Mouse (Mus musculus) cerebellum, adult 11-12 months (tissue): ENCODE results near the gene Brd1.
"Not testable (repeated sequence)": the region's sequence is repeated elsewhere in the genome, so short reads cannot be mapped to it uniquely, and the experiment has no call there.

Experiments
- DNase-seq: peaks from one replicate; pipeline ENCODE4 v3.0.0; 2022

Brd1 gene

DNA sequence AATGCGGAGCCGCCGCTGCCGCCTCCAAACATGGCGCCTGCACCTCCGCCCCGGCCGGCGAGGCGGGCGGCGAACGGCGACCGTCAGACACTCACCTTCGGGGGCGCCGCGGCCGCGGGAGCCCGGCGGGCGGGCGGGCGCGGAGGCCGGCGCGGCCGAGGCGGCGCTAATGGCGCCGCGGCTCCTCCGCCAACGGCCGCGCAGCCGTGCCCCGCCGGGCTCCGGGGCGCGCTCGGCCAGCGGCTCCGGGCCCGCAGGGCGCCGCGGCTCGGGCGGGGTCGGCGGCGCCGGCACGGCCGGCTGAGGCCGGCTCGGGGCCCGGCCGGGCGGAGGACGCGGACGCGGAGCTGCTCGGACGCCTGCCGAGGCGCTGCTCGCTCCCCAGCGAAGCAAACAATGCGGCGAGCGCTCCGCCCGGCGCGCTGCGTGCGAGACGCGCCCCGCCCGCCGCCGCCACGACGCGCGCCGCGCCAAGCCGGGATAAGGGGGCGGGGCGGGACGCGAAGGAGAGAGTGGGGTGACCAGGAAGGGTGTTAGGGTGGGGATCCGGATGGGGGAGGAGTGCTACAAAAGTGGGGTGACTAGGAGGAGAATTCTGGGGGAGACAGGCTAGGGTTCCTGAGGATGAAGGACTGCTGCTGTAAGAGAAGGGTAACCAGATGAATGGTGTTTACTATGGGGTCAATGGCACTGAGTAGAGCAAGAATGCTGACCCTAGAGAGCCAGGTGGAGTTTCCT, at the start of gene Brd1:
Gene Brd1 (minus strand): TSS at position 400 of the 738 bp plus-strand sequence.
- DNase-seq = peak; percentile 86

DNA sequence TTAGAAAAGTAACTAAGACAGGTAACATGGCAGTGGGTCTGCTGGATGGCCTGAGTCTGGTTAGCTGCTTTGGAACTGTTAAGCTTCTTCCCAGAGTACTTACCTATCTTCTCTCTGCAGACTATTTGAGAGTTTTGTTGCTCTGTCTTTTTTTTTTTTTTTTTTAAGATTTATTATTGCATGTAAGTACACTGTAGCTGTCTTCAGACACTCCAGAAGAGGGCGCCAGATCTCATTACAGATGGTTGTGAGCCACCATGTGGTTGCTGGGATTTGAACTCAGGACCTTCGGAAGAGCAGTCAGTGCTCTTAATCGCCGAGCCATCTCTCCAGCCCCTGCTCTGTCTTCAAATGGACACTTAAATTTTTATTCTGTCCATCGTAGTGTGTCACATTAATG, 40.6 kb upstream of the Brd1 start:
- DNase-seq = not testable (repeated sequence)

DNA sequence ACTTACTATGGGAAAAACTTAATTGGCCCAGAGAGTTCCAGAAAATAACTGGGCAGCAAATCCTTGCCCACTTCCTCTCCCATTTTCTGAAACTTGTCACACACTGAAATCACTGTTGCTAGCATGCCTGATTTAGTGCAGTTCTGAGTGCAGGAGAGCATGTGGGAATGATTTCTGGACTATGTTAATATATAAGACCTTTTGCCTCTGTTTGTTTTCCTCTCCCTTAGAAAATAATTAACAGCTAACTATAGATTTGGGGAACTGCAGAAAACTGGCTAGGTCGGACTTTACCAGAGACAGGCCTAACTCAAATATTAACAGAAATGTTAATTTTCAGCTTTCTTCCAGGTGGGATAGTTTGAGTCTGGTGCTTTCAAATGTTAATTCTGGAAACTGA, 34.5 kb upstream of the Brd1 start:
- no peak for DNase-seq

- not testable (repeated sequence) for DNase-seq
Measured at GRCm38 (mm10) chr15:88766139-88766538, 32.1 kb upstream of the Brd1 start.

DNA sequence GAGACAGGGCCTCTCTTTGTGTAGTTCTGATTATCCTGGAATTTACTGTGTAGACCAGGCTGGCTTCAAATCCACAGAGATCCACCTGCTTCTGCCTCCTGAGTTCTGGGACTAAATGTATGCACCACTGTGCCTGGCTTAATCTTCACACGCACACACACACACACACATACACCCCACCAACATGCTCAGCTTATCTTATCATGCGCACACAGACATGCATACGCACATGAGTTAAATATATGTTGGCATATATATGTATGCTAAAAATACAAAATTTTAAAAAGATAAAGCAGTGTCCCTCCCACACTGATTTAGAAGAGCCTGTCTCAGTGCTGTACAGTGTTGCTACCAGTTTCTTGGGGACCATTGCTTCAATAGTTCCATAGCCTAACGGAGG, 27.5 kb upstream of the Brd1 start:
- no peak for DNase-seq

- DNase-seq = no peak
Measured at GRCm38 (mm10) chr15:88758061-88758460, 24.0 kb upstream of the Brd1 start.

- DNase-seq = no peak
Measured at GRCm38 (mm10) chr15:88755761-88756160, 21.7 kb upstream of the Brd1 start.

DNA sequence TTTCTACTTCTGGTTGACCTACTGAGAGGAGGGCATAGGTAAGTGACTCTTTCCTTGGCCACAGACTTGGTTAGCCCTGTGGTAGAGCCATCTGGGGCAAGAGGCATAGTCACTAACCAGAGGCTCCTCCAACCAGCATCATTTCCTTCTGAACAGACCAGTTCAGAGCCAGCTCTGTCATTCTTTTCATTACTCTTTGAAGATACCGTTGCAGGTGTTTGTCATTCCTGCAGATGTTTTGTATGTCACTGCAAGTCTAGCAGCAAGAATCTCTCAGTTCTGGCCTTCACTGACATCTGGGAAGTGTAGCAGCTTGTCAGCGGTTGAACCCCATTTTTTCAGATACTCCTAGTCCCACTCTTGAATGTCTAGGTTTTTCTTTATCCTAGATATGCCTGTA, 20.9 kb upstream of the Brd1 start:
- no peak for DNase-seq

DNA sequence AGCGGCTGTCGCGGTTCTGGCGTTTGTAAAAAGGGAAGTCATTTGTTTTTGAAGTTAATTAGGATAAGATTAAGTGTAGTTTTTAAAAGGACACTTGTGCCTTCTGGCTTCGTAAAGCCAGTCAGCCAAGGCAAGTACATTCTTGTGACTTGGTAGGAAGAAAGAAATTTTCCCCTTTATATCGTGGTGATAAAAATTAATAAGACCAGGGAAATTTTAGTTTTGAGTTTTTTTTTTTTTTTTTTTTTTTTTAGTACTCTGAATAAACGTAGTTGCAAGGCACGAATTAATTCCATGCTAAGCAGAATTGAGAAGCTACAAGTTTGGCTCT, 18.3 kb upstream of the Brd1 start:
- DNase-seq = no peak

GRCm38 (mm10) chr15:88751564-88752402, 17.8 kb upstream of the Brd1 start, which contains the start of gene Zbed4:
Zbed4 (plus strand) TSS chr15:88751660.
- no peak for DNase-seq

DNA sequence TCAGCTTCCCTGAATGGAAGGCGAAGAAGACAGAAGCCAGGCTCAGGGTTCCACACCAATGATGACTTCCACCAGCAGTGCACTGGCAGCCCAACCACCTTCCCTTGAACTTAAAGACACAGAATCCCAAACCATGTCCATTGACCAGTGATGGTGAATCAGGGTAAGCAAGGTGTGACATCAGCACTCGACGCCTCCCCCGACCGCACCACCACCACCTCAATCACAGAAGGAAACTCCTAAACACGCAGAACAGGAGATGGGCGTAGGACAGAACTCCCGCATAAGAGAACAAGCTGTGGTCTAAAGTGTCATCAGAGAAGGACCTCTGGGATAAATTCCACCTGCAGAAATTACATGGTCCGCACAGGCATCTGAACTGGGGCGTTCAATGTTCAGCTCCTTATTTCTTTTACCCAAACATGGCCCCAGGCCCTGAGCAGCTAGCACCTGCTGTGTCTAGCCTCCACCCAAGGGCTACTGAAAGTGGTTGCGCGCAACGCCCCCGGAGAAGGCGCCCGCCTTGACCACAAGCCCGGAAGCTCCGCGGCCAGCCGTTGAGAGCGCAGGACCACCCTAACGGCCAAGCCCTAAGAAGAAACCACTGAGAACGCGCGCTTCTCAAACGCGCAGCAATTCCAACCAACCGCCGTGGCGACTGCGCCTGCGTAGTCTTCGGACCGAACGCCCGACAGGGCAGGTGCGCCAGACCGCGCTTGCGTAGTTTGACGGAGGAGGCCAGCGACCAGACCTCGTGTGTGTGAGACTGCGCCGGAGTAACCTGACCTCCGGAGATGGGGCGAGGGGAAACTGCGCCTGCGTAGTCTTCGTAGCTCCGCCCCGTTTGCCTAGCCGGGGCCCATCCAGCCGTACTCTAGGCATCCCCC, 16.9 kb upstream of the Brd1 start:
- peak; percentile 100 for DNase-seq

- no peak for DNase-seq
Measured at GRCm38 (mm10) chr15:88750032-88750431, 16.0 kb upstream of the Brd1 start.

- DNase-seq = peak; percentile 53
Measured at GRCm38 (mm10) chr15:88749617-88750016, 15.6 kb upstream of the Brd1 start.

DNA sequence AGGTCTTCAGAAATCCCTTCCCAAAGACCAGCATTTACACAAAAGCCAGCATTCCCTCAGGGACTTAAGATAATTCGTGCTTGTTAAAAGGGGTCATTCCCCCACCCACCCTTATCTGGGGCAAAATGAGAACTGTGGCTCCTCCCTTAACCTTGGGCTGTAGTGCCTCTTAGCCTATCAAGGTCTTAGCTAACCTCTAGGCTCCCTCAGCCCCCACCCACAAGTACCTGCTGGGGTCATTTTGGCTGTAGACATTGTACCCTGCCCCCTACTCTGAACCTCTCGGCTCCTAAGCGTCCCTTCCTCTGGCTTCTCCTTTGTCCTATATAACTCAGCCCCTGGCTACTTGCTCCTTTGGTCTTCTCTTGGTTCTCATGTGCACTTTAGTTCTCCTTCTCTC, 11.9 kb upstream of the Brd1 start:
- DNase-seq = no peak

DNA sequence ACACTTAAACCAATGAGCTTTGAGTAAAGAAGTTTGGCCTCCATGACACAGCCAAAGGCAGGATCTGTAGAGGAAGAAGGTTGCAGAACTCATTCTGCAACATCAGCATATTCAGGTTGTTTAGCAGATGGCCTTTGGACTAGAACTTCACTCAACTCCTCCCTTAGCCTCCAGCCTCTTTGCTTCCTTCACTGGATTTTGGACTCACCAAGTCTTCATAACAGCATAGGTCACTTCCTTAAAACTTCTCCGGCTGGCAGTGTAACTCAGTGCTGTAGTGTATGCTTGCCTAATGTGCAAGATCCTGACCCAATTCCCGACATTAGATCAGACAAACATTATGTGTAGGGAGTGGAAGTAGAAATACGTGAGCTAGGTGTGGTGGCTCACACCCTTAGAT, 11.3 kb upstream of the Brd1 start:
- DNase-seq = no peak

GRCm38 (mm10) chr15:88743371-88743770, 9.3 kb upstream of the Brd1 start:
- DNase-seq = not testable (repeated sequence)

GRCm38 (mm10) chr15:88741366-88741765, 7.3 kb upstream of the Brd1 start:
- no peak for DNase-seq

DNA sequence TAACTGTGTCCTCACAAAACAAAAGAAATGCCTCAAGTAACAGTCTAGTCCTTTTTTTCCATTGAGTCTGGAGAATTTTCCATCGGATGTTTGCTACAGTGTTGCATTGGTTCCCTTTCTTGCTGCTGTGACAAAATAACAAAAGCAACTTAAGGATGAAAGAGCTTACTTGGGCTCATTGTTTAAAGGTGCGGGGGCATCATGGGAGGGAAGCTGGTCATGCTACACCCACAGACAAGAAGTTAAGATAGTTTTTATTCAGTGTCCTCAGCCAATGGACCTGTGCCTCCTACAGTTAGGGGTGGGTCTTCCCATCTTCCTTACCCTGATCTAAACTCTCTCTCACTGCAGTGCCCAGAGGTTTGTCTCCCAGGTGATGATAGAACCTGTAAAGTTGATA, 4.4 kb upstream of the Brd1 start:
- no peak for DNase-seq

DNA sequence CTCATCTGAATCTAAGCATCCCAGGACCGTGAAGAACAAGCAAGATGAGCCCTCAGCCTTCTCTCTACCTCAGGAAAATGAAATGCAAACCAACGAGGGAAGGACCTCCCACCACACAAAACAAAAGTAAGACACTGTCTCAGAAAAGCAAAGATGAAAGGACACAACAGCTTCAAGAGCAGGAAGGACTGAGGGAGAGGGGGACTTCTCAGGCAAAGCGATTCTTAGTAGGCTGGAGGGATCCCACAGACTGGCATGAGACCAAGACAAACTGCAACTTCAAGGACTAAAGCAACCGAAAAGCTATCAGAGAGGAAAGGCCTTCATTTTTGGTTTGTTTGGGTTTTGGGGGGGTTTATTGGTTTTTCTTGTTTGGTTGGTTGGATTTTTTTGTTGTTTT, 2.1 kb upstream of the Brd1 start:
- no peak for DNase-seq

DNA sequence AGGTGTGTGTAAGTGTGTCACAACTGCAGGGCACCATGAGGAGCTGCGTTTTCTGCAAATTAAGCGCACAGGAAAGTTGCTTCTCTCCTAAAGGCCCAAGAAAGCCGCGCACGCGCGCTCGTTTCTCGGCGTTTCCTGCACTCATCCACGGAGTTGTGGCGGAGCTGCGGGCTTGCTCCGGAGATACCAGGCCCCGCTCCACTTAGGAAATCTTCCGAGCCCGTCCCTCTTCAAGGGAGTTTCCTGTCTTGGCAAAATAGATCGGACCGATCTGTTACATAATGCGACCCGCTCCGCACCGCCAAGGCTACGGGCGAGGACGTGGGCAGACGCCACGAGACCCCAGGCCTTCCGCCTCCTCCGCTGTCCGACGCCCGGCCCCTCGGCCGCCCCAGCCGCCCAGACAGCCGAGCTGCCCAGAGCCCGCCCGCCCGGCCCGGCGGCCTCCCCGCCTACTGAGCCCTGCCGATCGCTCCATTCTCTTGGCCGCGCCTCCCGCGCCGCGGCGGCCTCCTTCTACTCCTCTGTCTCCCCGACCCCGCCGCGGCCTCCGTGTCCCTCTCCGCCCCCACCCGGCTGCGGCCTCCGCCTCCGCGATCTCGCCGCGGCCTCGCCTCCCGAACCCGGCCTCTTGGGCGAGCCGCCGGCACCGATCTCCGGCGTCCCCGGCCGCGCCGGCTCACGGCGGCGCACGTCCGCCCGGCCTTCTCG, 837 bp downstream of the Brd1 start:
- DNase-seq = peak; percentile 65

DNA sequence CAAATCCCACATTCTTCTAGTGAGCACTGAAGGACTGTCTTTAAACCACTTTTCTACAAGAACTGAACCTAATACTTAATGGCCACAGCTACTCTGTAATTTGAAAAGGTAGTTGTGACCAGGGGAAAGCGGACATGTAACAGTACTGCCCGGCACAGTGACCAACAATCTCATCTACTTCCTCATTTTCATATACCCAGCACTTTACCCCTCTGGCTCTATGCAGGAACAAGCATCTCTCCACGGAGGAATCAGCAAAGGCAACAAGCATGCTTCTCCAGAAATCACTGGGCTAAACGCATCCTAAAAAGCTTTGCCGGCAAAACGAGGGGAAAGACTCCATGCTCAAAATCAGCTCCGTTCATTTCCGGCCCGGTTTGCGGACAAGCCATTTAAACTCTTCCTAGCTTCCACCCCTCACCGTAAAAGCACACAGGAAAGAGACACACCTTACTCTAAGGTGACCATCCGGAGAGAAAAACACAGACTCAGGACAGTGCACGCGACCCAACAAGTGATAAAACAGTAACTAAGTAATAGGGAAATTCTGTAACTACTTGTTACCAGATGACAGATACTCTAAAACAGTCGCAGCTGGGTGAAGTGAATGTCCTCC, 1.5 kb downstream of the Brd1 start:
- no peak for DNase-seq

GRCm38 (mm10) chr15:88730717-88731116, 3.3 kb downstream of the Brd1 start:
- no peak for DNase-seq
